Mouse (Mus musculus) liver, embryonic 14.5 days (tissue): Measurements from ENCODE around the gene Cacna2d2. TPM values are rescaled to one million over a fixed set of nuclear protein-coding genes. Genes with fewer than 3 reads are reported as not detected.

Source experiments
- ATAC-seq: fragments of 200-750 bp; cut with Nextera tagmentation; 2 replicates; pipeline ENCODE4 v1.8.0; 2017; ENCODE audit warnings: moderate number of reproducible peaks, mild to moderate bottlenecking, moderate library complexity; ENCODE audit not compliant: insufficient read depth
- DNase-seq, 3 experiments: peaks; one replicate each; pipeline ENCODE4 v3.0.0-alpha.2; 2012 to 2013; ENCODE audit warnings: low read depth in 3 of 3, low spot score in 3 of 3
- H3K27ac ChIP-seq: fragments of 300-500 bp; sonication (generic); 2 replicates; pipeline ENCODE4 v1.5.1; 2014; ENCODE audit warnings: moderate library complexity, mild to moderate bottlenecking, control low read depth, inconsistent platforms
- H3K27me3 ChIP-seq: fragments of 300-500 bp; sonication (generic); 2 replicates; pipeline ENCODE4 v1.6.1; 2014; ENCODE audit warnings: mild to moderate bottlenecking, low read length, moderate library complexity; ENCODE audit not compliant: control insufficient read depth, insufficient read depth
- H3K36me3 ChIP-seq: fragments of 300-500 bp; sonication (generic); replicated peaks from 2 replicates; pipeline ENCODE4 v1.6.1; 2014; ENCODE audit warnings: low read depth; ENCODE audit not compliant: control insufficient read depth, insufficient read depth
- H3K4me1 ChIP-seq, 2 experiments: fragments of 200-500 bp in 1 of 2; fragments of 300-500 bp in 1 of 2; sonication (generic) in 1 of 2; replicated peaks; 2 replicates each; pipeline ENCODE4 v1.6.1; 2012 to 2014; ENCODE audit warnings: antibody characterized with exemption in 1 of 2, inconsistent platforms in 1 of 2, low read length in 1 of 2; ENCODE audit not compliant: control insufficient read depth in 2 of 2, insufficient read depth in 2 of 2
- H3K4me2 ChIP-seq: fragments of 300-500 bp; sonication (generic); 2 replicates; pipeline ENCODE4 v1.6.1; 2014; ENCODE audit warnings: low read depth, mild to moderate bottlenecking, control low read depth, moderate library complexity
- H3K4me3 ChIP-seq, 2 experiments: fragments of 200-500 bp in 1 of 2; fragments of 300-500 bp in 1 of 2; sonication (generic) in 1 of 2; 2 replicates each; pipeline ENCODE4 v1.5.1; 2012 to 2014; ENCODE audit warnings: low read depth in 2 of 2, low read length in 2 of 2, mild to moderate bottlenecking in 2 of 2, control low read depth in 1 of 2, inconsistent platforms in 1 of 2, moderate library complexity in 1 of 2; ENCODE audit not compliant: insufficient read depth in 1 of 2
- H3K9ac ChIP-seq: fragments of 300-500 bp; sonication (generic); replicated peaks from 2 replicates; pipeline ENCODE4 v1.6.1; 2014; ENCODE audit warnings: mild to moderate bottlenecking, control low read depth, moderate library complexity
- H3K9me3 ChIP-seq: fragments of 300-500 bp; sonication (generic); 2 replicates; pipeline ENCODE4 v1.6.1; 2016; ENCODE audit warnings: low read length, mixed read lengths; ENCODE audit not compliant: control insufficient read depth
- CTCF ChIP-seq: IDR thresholded peaks from 2 replicates; pipeline ENCODE4 v1.5.1; 2016; ENCODE audit warnings: antibody characterized with exemption, low read depth, control low read depth
- EP300 ChIP-seq: IDR thresholded peaks from 2 replicates; pipeline ENCODE4 v1.6.1; 2016; ENCODE audit warnings: antibody characterized with exemption, low read depth
- WGBS: fragments of 180-500 bp; shearing (Covaris S2); extraction: QIAGEN DNeasy Blood & Tissue Kit; methylation state at CpG from one replicate; pipeline ENCODE4 v1.1.7; 2014; ENCODE audit not compliant: insufficient replicate concordance; 5-methylcytosine and 5-hydroxymethylcytosine counted together
- polyA plus RNA-seq, 2 experiments: library from polyadenylated mRNA; depleted of rRNA in 1 of 2; stranded (reverse) in 1 of 2; unstranded in 1 of 2; fragments of >200 nt; fragmentation: Nextera tagmentation in 1 of 2; extraction: Ambion mirVana in 1 of 2; gene quantifications; 2 replicates each; pipeline versions ENCODE4 v1.2.1 to v1.2.3; 2012 to 2014

Cacna2d2 gene
- polyA plus RNA-seq, 2 experiments = 0.06 TPM; not detected in 1

DNA sequence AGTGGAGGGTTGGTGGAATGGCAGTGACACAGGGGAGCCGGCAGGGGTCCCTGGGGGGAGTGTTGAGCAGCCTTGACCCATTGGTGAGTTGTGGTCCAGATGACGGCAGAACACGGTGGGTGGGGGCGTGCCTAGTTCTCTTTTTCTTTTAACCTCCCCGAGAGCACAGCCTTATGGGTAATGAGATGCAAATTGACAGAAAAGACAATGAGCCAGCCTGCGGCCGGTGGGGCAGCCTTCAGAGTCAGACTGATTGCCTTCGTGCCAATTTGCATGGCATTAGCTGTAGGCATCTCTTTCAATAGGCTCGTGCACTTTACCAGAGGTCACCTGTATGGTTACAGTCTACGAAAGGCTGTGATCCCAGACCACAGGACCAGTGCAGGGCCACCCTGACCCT, 86.7 kb downstream of the Cacna2d2 start:
- H3K9ac ChIP-seq = no peak overlapping the region
- H3K4me1 ChIP-seq = peaks cover 3 to 10% of the 10 kb centered on the region in 2 experiments
- no peaks in the 10 kb centered on the region for H3K9me3 ChIP-seq
- H3K27me3 ChIP-seq = no peaks in the 10 kb centered on the region
- DNase-seq (no peak), ATAC-seq (no peak)
- 63% methylated on average over 10 of the region's 10 CpGs for WGBS
- H3K36me3 ChIP-seq = no peaks in the 10 kb centered on the region
- no peak overlapping the region for H3K4me2 ChIP-seq
- TF ChIP-seq CTCF = no peak; the same call in 1 of the 2 replicates
- no peak for TF ChIP-seq EP300
- no peak overlapping the region for H3K27ac ChIP-seq
- H3K4me3 ChIP-seq = no peak overlapping the region

DNA sequence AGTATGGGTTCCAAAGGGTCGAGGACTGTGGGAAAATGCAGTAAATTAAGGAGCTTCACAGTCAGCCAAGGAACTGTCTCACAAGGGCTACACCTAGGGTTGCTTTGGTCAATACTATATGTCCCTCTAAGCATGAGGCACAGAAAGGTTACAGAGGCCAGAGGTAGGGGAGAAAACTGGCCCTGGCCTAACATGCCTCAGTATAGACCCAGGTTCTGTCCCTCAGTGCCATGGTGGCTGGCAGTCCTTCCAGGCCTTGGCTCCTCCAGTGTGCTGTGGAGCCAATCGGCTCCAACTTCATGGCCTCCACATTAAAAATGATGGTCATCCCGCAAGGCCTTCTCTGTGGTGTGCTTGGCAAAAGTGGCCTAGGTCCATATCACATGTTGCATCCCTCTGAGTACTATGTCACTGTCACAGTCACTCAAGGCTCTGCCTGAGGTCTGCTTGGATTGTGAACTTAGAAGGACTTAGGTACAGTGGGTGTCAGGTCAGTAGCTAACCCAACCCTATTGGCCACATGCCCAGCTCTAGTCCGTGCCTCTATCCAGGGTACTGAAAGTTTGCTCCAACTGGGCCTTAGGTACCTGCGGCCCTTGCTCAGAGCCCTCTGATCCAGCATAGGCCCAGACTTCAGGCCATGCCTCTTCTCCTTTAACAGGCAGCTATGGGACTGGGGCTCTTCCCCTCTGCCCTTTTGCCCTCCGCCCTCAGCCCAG, 87.3 kb downstream of the Cacna2d2 start:
- no peak overlapping the region for H3K9ac ChIP-seq
- no peaks in the 10 kb centered on the region for H3K9me3 ChIP-seq
- DNase-seq (peak in 1 of 3 experiments; percentile 16), ATAC-seq (no peak)
- peaks cover 8 to 16% of the 10 kb centered on the region in 2 experiments for H3K4me1 ChIP-seq
- H3K27ac ChIP-seq = no peak overlapping the region
- H3K4me3 ChIP-seq = no peak overlapping the region
- TF ChIP-seq CTCF = no peak
- TF ChIP-seq EP300 = no peak
- H3K36me3 ChIP-seq = no peaks in the 10 kb centered on the region
- 53% methylated on average over 6 of the region's 6 CpGs for WGBS
- H3K4me2 ChIP-seq = no peak overlapping the region
- no peaks in the 10 kb centered on the region for H3K27me3 ChIP-seq

DNA sequence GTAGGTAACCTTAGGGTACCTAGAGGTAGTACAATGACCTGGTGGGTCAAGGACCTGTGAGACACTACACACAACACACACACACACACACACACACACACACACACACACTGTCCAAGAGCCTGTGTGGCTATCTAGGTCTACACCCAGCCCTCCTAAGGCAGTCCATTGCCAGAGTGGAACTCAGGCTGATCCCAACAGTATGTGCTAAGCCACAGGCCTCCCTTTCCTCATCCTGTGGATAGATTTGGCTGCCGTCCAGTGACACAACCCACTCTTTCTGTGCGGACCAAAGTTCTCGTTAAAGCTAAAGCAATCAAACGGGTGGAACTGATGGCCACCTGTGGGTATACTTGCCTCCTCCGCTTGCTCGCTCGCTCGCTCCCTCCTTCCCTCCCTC, 90.7 kb downstream of the Cacna2d2 start:
- peak overlapping the region; percentile 51 for H3K4me2 ChIP-seq
- DNase-seq = peak in 2 of 3 experiments; percentile 12 to 20
- peak overlapping the region; percentile 14 to 33 for H3K4me3 ChIP-seq
- no peak overlapping the region for H3K27ac ChIP-seq
- H3K9ac ChIP-seq = peak overlapping the region; percentile 24
- peaks cover 10 to 19% of the 10 kb centered on the region in 2 experiments for H3K4me1 ChIP-seq
- no peaks in the 10 kb centered on the region for H3K36me3 ChIP-seq
- peak; percentile 42; the same call in 1 of the 2 replicates for ATAC-seq
- TF ChIP-seq CTCF = no peak
- TF ChIP-seq EP300 = no peak
- no peaks in the 10 kb centered on the region for H3K27me3 ChIP-seq
- WGBS = 53% methylated on average over 8 of the region's 8 CpGs
- no peaks in the 10 kb centered on the region for H3K9me3 ChIP-seq

DNA sequence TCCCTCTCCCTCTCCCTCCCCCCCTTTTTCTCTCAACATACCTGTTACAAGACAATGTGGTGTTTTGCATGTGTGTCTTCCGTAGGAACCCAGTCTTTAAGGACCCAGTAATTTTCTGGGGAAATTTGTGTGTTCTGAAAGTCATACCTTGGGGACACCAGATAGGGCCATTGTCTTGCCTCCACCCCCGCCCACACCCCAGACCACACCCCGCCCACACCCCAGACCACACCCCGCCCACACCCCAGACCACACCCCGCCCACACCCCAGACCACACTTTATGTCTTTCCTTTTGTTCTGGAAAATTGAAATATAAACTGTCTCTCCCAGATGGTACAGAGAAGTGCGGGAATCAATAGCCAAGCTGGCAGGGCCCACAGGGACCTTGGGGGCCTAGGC, 91.2 kb downstream of the Cacna2d2 start:
- H3K27ac ChIP-seq = no peak overlapping the region
- TF ChIP-seq EP300 (no peak), CTCF (no peak)
- ATAC-seq = peak; percentile 66; the same call in 1 of the 2 replicates

DNA sequence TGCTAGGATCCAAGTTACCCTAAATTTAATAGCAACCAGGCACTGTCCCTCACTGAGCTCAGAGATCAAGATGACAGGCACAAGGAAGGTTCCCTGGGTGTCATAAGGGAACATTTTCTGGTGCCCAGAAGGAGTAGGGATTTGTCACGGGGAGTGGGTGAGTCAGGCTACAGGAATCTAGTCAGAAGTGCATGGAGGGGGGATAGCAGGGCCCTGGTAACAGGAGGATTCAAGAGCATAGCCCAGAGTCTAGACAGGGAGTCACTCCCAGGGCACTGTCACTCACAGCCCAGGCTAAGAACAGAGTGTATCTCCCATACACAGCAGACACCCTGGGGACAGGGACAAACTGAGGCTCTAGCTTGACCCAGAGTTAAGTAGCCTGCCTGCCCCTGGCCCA, 94.1 kb downstream of the Cacna2d2 start:
- peaks cover 25 to 38% of the 10 kb centered on the region in 2 experiments for H3K4me1 ChIP-seq
- TF ChIP-seq EP300 (no peak), CTCF (no peak)

More for the DNA sequence above, 91.2 kb downstream of the Cacna2d2 start:
- Histone ChIP-seq H3K27me3 (no peaks in the 10 kb centered on the region), H3K9me3 (no peaks in the 10 kb centered on the region), H3K36me3 (no peaks in the 10 kb centered on the region), H3K4me3 (peak overlapping the region in 1 of 2 experiments; percentile 33; a peak in 2 of 4 replicates), H3K9ac (peak overlapping the region; percentile 24; the same call in 1 of the 2 replicates), H3K4me2 (peak overlapping the region; percentile 51), H3K4me1 (peaks cover 14 to 23% of the 10 kb centered on the region in 2 experiments)
- WGBS = 30% methylated on average over 6 of the region's 6 CpGs
- DNase-seq = no peak

More for the DNA sequence above, 94.1 kb downstream of the Cacna2d2 start:
- Histone ChIP-seq H3K4me2 (no peak overlapping the region), H3K4me3 (no peak overlapping the region), H3K27ac (no peak overlapping the region), H3K27me3 (no peaks in the 10 kb centered on the region), H3K9me3 (no peaks in the 10 kb centered on the region), H3K9ac (no peak overlapping the region), H3K36me3 (no peaks in the 10 kb centered on the region)
- DNase-seq (no peak), ATAC-seq (no peak)
- 39% methylated on average over 1 of the region's 1 CpGs for WGBS
